Mouse (Mus musculus) small intestine, adult 2 months (tissue): ENCODE results near the gene Pxdn. TPM values are rescaled to one million over a fixed set of nuclear protein-coding genes. Genes with fewer than 3 reads are reported as not detected.

Source experiments
- H3K27ac ChIP-seq: fragments of 200-500 bp; 2 replicates; pipeline ENCODE4 v1.5.1; 2012; ENCODE audit warnings: low read depth, low read length, control low read depth, inconsistent platforms; ENCODE audit not compliant: insufficient read depth
- H3K27me3 ChIP-seq: fragments of 200-500 bp; 2 replicates; pipeline ENCODE4 v1.6.1; 2012; ENCODE audit warnings: mild to moderate bottlenecking, moderate library complexity, low read length, inconsistent platforms; ENCODE audit not compliant: control insufficient read depth, insufficient read depth
- H3K36me3 ChIP-seq: fragments of 200-500 bp; 2 replicates; pipeline ENCODE4 v1.6.1; 2012; ENCODE audit warnings: mild to moderate bottlenecking, low read length, control low read depth, inconsistent platforms; ENCODE audit not compliant: control insufficient read depth, insufficient read depth
- H3K4me1 ChIP-seq: fragments of 200-500 bp; 2 replicates; pipeline ENCODE4 v1.6.1; 2012; ENCODE audit warnings: low read length, inconsistent platforms, mixed read lengths; ENCODE audit not compliant: control insufficient read depth, insufficient read depth, insufficient read length
- H3K4me3 ChIP-seq: fragments of 200-500 bp; 2 replicates; pipeline ENCODE4 v1.5.1; 2012; ENCODE audit warnings: low read depth, mild to moderate bottlenecking, control low read depth, inconsistent platforms, low read length, moderate library complexity
- CTCF ChIP-seq: fragments of 200-500 bp; IDR thresholded peaks from 2 replicates; pipeline ENCODE4 v1.5.1; 2012; ENCODE audit warnings: low read depth, mild to moderate bottlenecking, control low read depth, inconsistent platforms, low read length, moderate library complexity, mixed read lengths; ENCODE audit not compliant: insufficient replicate concordance, insufficient read length; ENCODE audit errors: extremely low read depth
- POLR2A ChIP-seq: fragments of 200-500 bp; IDR thresholded peaks from 2 replicates; pipeline ENCODE4 v1.6.1; 2012; ENCODE audit warnings: low read depth, mild to moderate bottlenecking, control low read depth, inconsistent platforms, low read length, moderate library complexity
- WGBS: fragments of 180-500 bp; shearing (Covaris S2); methylation state at CpG from one replicate; pipeline ENCODE4 v1.1.7; 2018; 5-methylcytosine and 5-hydroxymethylcytosine counted together
- polyA plus RNA-seq: library from polyadenylated mRNA; depleted of rRNA; stranded (reverse); fragments of >200 nt; gene quantifications from 2 replicates; pipeline ENCODE4 v1.2.3, GENCODE M21; 2012

The Pxdn gene
- polyA plus RNA-seq, 1 experiment, result 19.0 TPM

DNA sequence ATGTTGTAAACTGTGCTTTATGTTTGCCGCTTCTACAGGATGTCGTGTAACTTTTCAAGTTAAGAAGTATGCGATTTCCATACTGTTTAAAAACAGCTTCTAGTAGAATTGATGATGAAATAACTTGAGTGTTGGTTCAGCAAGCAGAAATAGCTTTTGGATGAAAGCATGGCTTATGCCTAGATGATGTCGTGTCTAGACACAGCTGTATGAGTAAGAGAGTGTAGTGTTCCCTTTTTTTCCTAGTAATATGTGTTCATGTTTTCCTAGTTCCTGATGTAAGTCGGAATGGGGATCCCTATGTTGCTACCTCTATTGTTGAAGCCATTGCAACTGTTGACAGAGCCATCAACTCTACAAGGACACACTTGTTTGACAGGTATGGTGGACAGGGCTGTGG, 61.5 kb downstream of the Pxdn start:
- peaks cover 6% of the 10 kb centered on the region for H3K36me3 ChIP-seq
- H3K4me3 ChIP-seq, result no peak overlapping the region
- no peak overlapping the region for H3K27ac ChIP-seq
- no peaks in the 10 kb centered on the region for H3K27me3 ChIP-seq
- no peak for TF ChIP-seq CTCF
- TF ChIP-seq POLR2A, result no peak
- WGBS, result 85% methylated on average over 5 of the region's 5 CpGs
- no peaks in the 10 kb centered on the region for H3K4me1 ChIP-seq

DNA sequence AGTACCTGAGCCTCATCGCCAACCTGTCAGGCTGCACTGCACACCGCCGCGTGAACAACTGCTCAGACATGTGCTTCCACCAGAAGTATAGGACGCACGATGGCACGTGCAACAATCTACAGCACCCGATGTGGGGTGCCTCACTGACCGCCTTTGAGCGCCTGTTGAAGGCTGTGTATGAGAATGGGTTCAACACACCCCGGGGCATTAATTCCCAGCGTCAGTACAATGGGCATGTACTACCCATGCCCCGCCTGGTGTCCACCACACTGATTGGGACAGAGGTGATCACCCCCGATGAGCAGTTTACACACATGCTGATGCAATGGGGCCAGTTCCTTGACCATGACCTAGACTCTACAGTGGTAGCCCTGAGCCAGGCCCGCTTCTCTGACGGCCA, 64.5 kb downstream of the Pxdn start:
- Histone ChIP-seq H3K27me3 (no peaks in the 10 kb centered on the region), H3K36me3 (peaks cover 6% of the 10 kb centered on the region), H3K27ac (no peak overlapping the region), H3K4me1 (no peaks in the 10 kb centered on the region), H3K4me3 (no peak overlapping the region)
- WGBS, result 94% methylated on average over 16 of the region's 16 CpGs
- TF ChIP-seq POLR2A, result no peak

DNA sequence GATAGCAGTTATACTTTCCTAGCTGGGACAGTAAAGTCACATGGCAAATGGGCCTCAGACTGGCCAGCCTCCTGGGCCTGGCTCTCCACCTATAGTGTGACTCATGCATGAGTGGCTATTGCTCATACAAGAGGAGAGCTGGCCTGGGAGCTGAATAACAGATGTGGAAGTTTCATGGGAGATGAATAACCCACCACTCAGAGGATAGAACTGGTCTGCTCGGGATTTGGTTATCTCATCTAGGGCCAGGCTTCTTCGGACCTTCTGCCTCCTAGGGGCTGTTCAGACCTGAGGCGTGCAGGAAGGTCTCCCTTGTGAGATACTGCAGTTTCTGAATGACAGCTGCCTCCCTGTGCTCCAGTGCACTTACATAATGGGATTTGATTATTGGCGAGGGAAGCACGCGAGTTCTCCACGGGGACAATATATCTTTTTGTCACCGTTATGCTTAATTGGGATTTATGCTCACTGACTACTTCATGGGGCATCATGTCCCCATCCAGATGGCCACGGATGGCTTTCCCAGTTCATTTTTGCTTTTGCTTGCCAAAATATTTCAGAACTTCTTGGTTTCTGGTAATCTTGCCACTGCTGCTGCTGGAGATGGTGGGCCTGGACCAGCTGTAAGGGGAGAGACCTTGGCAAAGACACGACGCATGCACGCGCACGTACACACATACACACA, 66.4 kb downstream of the Pxdn start:
- Histone ChIP-seq H3K36me3 (peaks cover 6% of the 10 kb centered on the region), H3K27ac (no peak overlapping the region), H3K4me3 (no peak overlapping the region), H3K4me1 (no peaks in the 10 kb centered on the region), H3K27me3 (no peaks in the 10 kb centered on the region)
- no peak for TF ChIP-seq POLR2A
- 85% methylated on average over 14 of the region's 14 CpGs for WGBS

DNA sequence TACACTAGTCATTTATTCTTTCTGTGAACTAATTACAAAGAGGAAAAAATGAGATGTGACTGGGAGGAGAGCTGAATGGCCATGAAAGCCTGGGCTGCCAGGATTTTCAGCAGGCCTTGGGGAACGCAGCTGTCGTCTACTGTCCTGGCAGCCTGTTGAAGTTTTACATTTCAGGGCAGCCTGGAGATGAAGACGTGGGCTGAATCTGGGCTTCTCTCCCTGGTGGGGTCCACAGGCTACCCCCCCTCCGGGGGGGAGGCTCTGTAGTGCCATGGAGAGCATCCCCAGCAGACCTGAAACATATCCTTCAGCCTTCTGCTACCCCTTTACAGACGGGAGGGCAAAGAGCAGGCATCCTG, 66.9 kb downstream of the Pxdn start:
- no peaks in the 10 kb centered on the region for H3K27me3 ChIP-seq
- H3K4me1 ChIP-seq, result no peaks in the 10 kb centered on the region
- H3K4me3 ChIP-seq, result no peak overlapping the region
- TF ChIP-seq POLR2A (no peak), CTCF (no peak)
- peaks cover 6% of the 10 kb centered on the region for H3K36me3 ChIP-seq
- 65% methylated on average over 5 of the region's 5 CpGs for WGBS
- no peak overlapping the region for H3K27ac ChIP-seq

DNA sequence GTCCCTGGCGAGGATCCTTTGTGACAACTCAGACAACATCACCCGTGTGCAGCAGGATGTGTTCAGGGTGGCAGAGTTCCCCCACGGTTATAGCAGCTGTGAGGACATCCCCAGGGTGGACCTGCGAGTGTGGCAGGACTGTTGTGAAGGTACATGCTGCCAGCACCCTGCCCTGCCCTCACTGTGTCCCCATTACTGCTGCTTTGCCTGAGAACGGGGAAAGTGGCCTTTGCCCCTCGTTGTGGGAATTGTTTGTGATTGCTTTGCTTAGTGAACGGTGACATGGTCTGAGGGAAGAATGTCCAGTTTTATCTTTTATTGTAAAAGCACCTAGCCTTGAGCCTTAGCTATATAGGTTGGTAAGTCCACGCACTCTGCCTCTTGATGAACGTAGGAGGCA, 69.2 kb downstream of the Pxdn start:
- Histone ChIP-seq H3K36me3 (peaks cover 6% of the 10 kb centered on the region), H3K27me3 (no peaks in the 10 kb centered on the region), H3K4me3 (no peak overlapping the region), H3K4me1 (no peaks in the 10 kb centered on the region), H3K27ac (no peak overlapping the region)
- TF ChIP-seq CTCF (no peak), POLR2A (no peak)
- 53% methylated on average over 9 of the region's 9 CpGs for WGBS

DNA sequence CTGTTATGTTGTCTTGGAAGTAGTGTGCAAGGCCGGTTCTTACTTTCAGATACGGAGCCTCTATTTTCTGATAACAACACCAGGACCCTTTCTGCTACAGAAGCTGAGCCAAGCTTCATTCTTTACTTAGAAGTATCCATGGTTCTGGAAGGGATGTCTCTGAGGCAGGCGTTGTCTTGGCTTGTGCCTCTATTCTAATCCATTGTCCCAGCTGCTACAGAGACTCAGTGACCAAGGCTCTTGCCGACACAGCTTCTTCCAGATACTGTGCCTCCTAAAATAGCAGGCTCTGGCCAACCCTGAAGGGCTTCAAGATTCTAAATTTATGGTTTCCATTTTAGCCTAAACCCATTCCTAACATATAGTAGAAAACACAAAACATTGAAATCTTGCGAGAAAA, 71.3 kb downstream of the Pxdn start:
- TF ChIP-seq POLR2A, result no peak
- 79% methylated on average over 5 of the region's 5 CpGs for WGBS
- Histone ChIP-seq H3K4me3 (no peak overlapping the region), H3K36me3 (peaks cover 2% of the 10 kb centered on the region; the same call in 1 of the 2 replicates), H3K27ac (no peak overlapping the region), H3K27me3 (no peaks in the 10 kb centered on the region), H3K4me1 (no peaks in the 10 kb centered on the region)

DNA sequence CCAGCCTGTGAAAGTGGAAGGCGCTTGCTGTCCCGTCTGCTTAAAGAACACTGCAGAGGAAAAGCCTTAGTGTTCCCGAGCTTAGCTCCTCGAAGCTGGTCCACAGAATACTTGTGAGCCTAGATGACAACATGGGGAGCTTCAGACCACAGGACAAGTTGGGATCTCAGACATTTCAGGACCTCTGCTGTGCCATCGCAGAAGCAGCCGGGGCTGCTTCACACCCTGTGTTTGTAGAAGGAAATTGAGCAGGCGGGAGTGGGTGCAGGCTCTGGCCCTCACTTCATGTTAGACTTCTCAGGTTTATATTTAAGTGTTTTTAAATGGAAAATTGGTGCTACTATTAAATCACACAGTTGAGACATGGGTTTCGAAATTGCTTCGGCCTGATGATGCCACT, 78.1 kb downstream of the Pxdn start:
- Histone ChIP-seq H3K27ac (no peak overlapping the region), H3K4me3 (no peak overlapping the region), H3K4me1 (no peaks in the 10 kb centered on the region), H3K27me3 (no peaks in the 10 kb centered on the region), H3K36me3 (peaks cover 2% of the 10 kb centered on the region; the same call in 1 of the 2 replicates)
- WGBS, result 86% methylated on average over 9 of the region's 9 CpGs
- TF ChIP-seq CTCF (no peak), POLR2A (no peak)

DNA sequence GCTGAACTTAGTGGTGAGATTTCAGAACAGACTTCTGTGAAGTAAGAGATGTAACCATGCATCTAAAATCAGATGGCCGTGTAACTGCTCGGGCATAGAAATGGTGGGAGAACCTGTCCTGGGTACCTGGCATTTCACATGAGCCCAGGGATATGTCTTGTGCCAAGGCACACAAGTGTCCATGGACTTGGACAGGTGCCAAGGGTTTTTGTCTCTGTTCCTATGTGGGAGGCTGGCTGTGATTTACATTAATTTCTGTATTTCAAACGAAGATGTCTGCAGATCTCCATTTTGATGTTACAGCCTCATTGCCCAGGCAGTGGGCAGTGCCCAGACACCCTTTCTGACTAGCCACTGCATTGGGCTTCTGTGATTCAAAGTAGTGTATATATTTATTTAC, 79.7 kb downstream of the Pxdn start:
- TF ChIP-seq POLR2A (no peak), CTCF (no peak)
- Histone ChIP-seq H3K4me1 (no peaks in the 10 kb centered on the region), H3K27ac (no peak overlapping the region), H3K4me3 (no peak overlapping the region), H3K27me3 (no peaks in the 10 kb centered on the region), H3K36me3 (peaks cover 2% of the 10 kb centered on the region; the same call in 1 of the 2 replicates)
- 82% methylated on average over 3 of the region's 3 CpGs for WGBS
